Mouse (Mus musculus) gastrocnemius, adult 8-10 months (tissue): ENCODE measurements around the gene Med7. TPM values are rescaled to one million over a fixed set of nuclear protein-coding genes. Genes with fewer than 3 reads are reported as not detected.
A peak's percentile ranks its signal among the peaks of the same experiment; 100 is the strongest.
"Not testable (repeated sequence)": the region's sequence is repeated elsewhere in the genome, so short reads cannot be mapped to it uniquely, and the experiment has no call there.

Experiments
- DNase-seq, 2 experiments: peaks; one replicate each; pipeline ENCODE4 v3.0.0; 2022; ENCODE audit warnings: low spot score in 2 of 2
- total RNA-seq, 4 experiments: library from RNA; stranded (reverse); gene quantifications; 2 replicates each; pipeline ENCODE4 v1.2.4; 2022

Gene Med7
- total RNA-seq, 4 experiments from 2014 or later = 13.1 to 18.5 (median 16.9) TPM

GRCm38 (mm10) chr11:46428131-46428530, 8.6 kb upstream of the Med7 start:
- not testable (repeated sequence) for DNase-seq

- DNase-seq = no peak
Measured at GRCm38 (mm10) chr11:46430123-46430522, 6.6 kb upstream of the Med7 start.

GRCm38 (mm10) chr11:46431129-46431528, 5.6 kb upstream of the Med7 start:
- peak in 1 of 2 experiments; percentile 20 for DNase-seq

- no peak for DNase-seq
Measured at GRCm38 (mm10) chr11:46435363-46435762, 1.4 kb upstream of the Med7 start.

GRCm38 (mm10) chr11:46437459-46438000, 805 bp downstream of the Med7 start:
- no peak for DNase-seq

- no peak for DNase-seq
Measured at GRCm38 (mm10) chr11:46439005-46439543, 2.3 kb downstream of the Med7 start.

- no peak for DNase-seq
Measured at GRCm38 (mm10) chr11:46441774-46442173, 5.0 kb downstream of the Med7 start.

GRCm38 (mm10) chr11:46443152-46443551, 6.4 kb downstream of the Med7 start:
- no peak for DNase-seq

GRCm38 (mm10) chr11:46443979-46444378, 7.3 kb downstream of the Med7 start:
- DNase-seq = no peak

- no peak for DNase-seq
Measured at GRCm38 (mm10) chr11:46446150-46446549, 9.4 kb downstream of the Med7 start.

GRCm38 (mm10) chr11:46447644-46448484, 11.1 kb downstream of the Med7 start:
- DNase-seq = no peak

- no peak for DNase-seq
Measured at GRCm38 (mm10) chr11:46449461-46450080, 12.8 kb downstream of the Med7 start.

GRCm38 (mm10) chr11:46454453-46455045, 17.8 kb downstream of the Med7 start, which contains the start of gene Havcr2:
TSS of gene Havcr2 (plus strand) at chr11:46454935.
- DNase-seq = no peak

- no peak for DNase-seq
Measured at GRCm38 (mm10) chr11:46459960-46460359, 23.2 kb downstream of the Med7 start.

- no peak for DNase-seq
Measured at GRCm38 (mm10) chr11:46461362-46461761, 24.6 kb downstream of the Med7 start.

- DNase-seq = no peak
Measured at GRCm38 (mm10) chr11:46461931-46462330, 25.2 kb downstream of the Med7 start.

GRCm38 (mm10) chr11:46466878-46467277, 30.2 kb downstream of the Med7 start:
- DNase-seq = no peak

GRCm38 (mm10) chr11:46474220-46474619, 37.5 kb downstream of the Med7 start:
- no peak for DNase-seq

- DNase-seq = no peak
Measured at GRCm38 (mm10) chr11:46479311-46479710, 42.6 kb downstream of the Med7 start.

- no peak for DNase-seq
Measured at GRCm38 (mm10) chr11:46480517-46480916, 43.8 kb downstream of the Med7 start.

- no peak for DNase-seq
Measured at GRCm38 (mm10) chr11:46488231-46488630, 51.5 kb downstream of the Med7 start.

GRCm38 (mm10) chr11:46488650-46489049, 51.9 kb downstream of the Med7 start:
- DNase-seq = no peak
